Mouse (Mus musculus): ENCODE results near the gene Arfrp1. TPM values are rescaled to one million over a fixed set of nuclear protein-coding genes. Genes with fewer than 3 reads are reported as not detected.

Gene Arfrp1
- polyA plus RNA-seq (2017; shearing (Covaris generic)), result 10 to 100 TPM; 60.4 to 69.3 (median 60.4) TPM

- ATAC-seq, result peak; percentile 82
Observed at GRCm38 (mm10) chr2:181364860-181365596, at the start of gene Arfrp1, which contains the start of gene Zgpat. Gene Arfrp1, minus strand, starts transcription at chr2:181365404. Gene Zgpat, plus strand, starts transcription at chr2:181364928.

GRCm38 (mm10) chr2:181413141-181413540, 47.9 kb upstream of the Arfrp1 start:
- ATAC-seq, result no peak

GRCm38 (mm10) chr2:181410760-181411473, 45.7 kb upstream of the Arfrp1 start:
- peak; percentile 97 for ATAC-seq

GRCm38 (mm10) chr2:181409643-181410042, 44.4 kb upstream of the Arfrp1 start:
- no peak for ATAC-seq

GRCm38 (mm10) chr2:181403722-181404121, 38.5 kb upstream of the Arfrp1 start:
- no peak for ATAC-seq

- ATAC-seq, result no peak
Observed at GRCm38 (mm10) chr2:181401497-181401896, 36.3 kb upstream of the Arfrp1 start.

- ATAC-seq, result no peak
Observed at GRCm38 (mm10) chr2:181397207-181397761, 32.1 kb upstream of the Arfrp1 start.

- no peak for ATAC-seq
Observed at GRCm38 (mm10) chr2:181394086-181394485, 28.9 kb upstream of the Arfrp1 start.

GRCm38 (mm10) chr2:181392600-181393213, 27.5 kb upstream of the Arfrp1 start:
- ATAC-seq, result peak; percentile 86

- no peak for ATAC-seq
Observed at GRCm38 (mm10) chr2:181391541-181391940, 26.3 kb upstream of the Arfrp1 start.

GRCm38 (mm10) chr2:181391022-181391421, 25.8 kb upstream of the Arfrp1 start:
- no peak for ATAC-seq

- no peak for ATAC-seq
Observed at GRCm38 (mm10) chr2:181390136-181390870, 25.1 kb upstream of the Arfrp1 start.

- no peak for ATAC-seq
Observed at GRCm38 (mm10) chr2:181386663-181387210, 21.5 kb upstream of the Arfrp1 start.

- ATAC-seq, result no peak
Observed at GRCm38 (mm10) chr2:181385885-181386284, 20.7 kb upstream of the Arfrp1 start.

- no peak for ATAC-seq
Observed at GRCm38 (mm10) chr2:181384919-181385391, 19.8 kb upstream of the Arfrp1 start.

- no peak for ATAC-seq
Observed at GRCm38 (mm10) chr2:181384463-181384862, 19.3 kb upstream of the Arfrp1 start.

- ATAC-seq, result peak; percentile 46
Observed at GRCm38 (mm10) chr2:181381631-181382306, 16.6 kb upstream of the Arfrp1 start.

- peak; percentile 85 for ATAC-seq
Observed at GRCm38 (mm10) chr2:181381107-181381506, 15.9 kb upstream of the Arfrp1 start.

GRCm38 (mm10) chr2:181380251-181380650, 15.0 kb upstream of the Arfrp1 start:
- ATAC-seq, result no peak

- ATAC-seq, result no peak
Observed at GRCm38 (mm10) chr2:181379778-181380177, 14.6 kb upstream of the Arfrp1 start, which contains the start of gene Lime1. Gene Lime1, plus strand, starts transcription at chr2:181380078.

GRCm38 (mm10) chr2:181378701-181379100, 13.5 kb upstream of the Arfrp1 start:
- ATAC-seq, result no peak

Data from inflammation-experienced regulatory T-cells, adult 6 months (primary cell).